Mouse (Mus musculus) thymus, postnatal 25 days (tissue): ENCODE measurements around the gene Ndufa4l2.

Experiments used
- DNase-seq: peaks from one replicate; pipeline ENCODE4 v3.0.0; 2022

The Ndufa4l2 gene

DNA sequence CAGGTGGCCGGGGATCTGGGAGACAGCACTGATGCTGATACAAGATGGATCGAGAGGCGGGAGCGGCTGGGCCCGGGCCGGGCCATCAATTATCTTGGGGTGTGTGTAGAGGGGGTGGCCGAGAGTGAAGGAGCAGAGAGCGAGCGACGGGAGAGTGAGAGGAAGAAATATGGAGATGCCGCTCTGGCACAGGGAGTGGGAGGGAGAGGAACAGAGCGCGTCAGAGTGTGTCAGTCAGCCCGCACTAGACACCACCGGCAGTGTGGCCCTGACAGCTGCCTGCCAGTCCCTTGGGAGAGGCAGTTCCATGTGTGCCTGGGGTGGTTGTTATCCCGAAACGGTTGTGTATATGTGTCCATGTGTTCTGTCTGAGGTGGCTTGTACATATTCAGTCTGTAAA is 12.7 kb downstream of the Ndufa4l2 start:
- no peak for DNase-seq

DNA sequence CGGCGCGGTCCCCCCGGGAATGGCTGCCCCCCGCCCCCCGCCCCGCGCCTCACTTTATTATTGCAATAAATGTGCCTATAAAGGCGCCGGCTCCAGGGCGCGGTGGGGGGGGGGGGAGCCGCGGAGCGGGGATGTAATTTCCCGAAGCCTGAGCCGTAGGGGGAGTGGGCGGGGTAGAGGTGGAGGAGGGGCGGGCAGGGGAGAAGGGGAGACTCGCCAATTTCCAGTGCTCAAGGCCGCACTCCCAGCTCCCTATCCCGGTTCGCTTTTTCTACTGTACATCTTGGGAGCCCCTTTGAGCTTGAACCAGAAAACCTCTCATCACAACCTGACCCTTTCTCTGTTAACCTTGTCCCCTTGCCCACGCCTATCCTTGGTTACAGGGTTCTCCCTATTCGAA is 16.2 kb downstream of the Ndufa4l2 start:
- no peak for DNase-seq

DNA sequence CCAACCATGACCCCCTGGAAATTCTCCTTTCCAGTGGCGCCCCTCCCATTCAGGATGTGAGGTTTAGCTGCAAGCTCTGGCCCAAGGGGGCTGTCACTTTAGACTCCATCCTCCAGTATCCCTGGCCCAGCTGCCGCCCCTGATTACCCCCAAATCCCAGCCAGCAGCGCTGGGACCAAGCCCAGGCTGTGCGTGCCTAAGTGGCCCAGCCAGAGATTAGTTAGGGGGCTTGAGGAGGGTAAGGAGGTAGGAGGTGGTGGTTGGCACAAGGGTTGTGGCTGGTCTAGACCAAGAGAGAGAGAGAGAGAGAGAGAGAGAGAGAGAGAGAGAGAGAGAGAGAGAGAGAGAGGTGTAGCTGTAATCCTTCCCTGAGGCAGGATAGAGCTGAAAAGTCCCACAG is 16.8 kb downstream of the Ndufa4l2 start:
- no peak for DNase-seq

DNA sequence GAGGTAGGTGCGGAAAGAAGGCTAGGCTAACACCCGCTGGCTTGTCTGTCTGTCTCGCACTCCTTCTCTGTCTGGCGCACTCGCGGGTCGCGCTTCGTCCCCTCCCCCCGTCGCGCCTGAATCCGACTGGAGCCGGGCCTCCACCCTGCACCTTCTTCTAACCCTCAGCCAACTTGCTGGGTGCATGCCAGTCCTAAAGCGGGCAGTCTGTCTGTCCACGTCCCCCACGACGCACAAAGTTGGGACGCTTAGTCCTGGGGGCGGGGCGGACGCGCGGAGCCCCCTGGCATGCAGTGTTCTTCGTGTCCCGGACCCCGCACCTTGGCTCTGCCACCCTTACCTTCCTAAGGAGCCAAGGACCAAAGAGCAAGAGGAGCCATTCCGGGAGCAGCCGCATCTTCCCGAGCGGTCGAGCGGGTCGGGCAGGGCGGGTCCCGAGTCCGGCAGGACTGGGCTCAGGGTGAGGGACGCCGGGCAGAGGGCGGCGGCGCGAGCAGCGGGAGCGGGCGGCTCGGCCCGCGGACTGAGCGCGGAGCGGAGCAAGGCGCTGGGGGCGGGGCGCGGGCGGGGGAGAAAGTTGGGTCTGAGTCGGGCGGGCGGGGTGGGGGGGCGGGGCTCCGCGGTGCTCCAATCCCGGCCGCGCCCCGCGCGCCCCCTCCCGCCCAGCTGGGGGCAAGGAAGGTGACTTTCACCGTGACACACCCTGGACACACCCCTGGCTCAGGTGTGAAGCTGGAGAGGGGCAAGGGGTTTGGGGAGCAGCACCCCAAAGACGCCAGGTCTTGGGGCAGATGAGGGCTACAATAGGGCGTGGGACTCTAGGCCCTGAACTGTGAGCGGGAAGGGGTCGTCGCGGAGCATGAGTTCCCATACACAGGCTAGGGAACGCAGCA is 19.5 kb downstream of the Ndufa4l2 start, which contains the start of gene Nxph4:
Gene Nxph4, minus strand, starts transcription at position 524 of the 893 bp plus-strand sequence.
- DNase-seq: no peak

DNA sequence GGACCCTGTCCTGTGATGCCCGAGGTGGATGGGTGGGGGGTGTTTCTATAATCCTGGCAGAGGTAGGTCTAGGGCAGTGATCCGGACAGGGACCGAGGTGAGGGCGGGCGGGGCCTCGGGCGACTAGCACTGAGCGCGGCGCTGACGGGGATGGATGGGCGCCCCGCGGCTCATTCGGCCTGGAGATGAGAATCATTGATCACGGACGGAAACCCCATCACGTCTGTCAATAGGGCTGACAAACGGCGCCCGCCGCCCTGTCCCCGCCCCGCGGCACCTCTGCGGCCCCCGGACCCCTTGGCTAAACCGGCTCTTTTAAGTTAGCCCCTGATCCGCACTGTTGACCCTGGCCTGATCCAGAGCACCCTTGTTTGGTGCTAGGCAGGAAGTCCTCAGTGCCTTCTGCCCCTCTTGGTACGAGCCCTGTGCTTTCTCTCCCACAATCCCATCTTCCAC is 20.2 kb downstream of the Ndufa4l2 start:
- DNase-seq: no peak

DNA sequence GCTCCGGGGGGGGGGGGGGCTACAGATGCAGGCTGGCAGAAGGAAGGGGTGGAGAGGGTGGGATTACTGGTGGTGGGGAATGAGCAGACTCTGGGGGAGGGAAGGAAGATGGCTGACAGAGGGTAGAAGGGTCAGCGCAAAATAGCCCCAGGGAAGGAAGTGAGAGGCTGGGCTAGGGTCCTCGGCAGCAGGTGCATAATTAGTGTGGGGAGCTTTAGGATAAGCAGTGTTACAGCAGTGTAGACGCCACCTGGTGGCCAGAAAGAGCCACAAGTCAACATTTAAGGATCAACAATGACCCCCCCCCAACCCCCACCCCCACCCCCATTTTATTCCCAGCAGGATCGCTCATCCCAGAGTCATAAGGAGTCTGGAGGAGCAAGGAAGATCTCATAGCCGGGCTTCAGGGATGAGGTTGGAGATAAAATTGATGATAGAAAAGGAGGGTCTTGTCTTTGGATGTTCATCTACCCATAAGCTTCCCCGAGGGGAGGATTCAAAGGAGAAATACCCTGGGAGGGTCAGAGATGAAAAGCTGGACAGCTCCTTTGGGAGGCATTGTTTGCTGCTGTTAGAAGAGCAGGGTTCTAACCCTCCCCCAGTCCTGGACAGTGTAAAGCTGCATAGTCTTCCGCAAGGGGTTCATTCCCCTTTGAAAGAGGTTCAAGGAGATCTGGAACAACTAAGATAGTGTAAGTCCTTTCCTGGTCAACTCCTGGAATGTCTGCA is 22.0 kb downstream of the Ndufa4l2 start:
- DNase-seq: peak; percentile 49

DNA sequence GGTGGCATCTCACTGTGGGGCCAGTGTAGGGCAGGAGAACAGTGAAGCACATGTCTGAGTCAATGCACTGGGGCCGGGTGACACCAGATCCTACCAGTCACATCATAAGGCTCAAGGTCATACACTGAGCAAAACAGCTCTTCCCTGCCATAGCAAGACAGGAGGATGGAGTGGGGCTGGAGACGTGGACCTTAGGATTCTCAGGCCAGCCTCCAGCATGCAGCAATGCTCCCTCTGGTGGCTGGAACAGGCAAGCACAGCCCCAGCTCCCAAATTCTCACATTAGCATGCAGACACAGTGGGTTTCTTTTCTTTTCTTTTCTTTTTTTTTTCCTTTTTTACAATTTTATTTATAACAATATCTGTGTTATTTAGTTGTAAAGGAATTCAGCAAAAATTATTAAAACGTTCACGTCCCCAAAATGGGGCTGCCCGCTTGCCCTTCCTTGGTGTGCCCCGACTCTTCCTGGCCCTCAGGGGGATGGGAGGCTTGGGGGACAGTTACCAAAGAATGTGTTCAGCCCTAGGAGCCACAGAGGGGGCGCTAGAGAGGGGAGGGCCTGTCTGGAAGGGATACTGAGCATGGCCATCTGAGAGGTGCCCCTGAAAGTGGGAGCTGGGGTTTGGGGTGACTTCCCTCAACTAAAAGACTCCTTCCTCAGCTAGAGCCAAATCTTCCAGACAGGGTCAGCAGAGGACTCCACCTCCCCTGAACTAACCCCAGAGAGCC is 23.3 kb downstream of the Ndufa4l2 start:
- peak; percentile 71 for DNase-seq

DNA sequence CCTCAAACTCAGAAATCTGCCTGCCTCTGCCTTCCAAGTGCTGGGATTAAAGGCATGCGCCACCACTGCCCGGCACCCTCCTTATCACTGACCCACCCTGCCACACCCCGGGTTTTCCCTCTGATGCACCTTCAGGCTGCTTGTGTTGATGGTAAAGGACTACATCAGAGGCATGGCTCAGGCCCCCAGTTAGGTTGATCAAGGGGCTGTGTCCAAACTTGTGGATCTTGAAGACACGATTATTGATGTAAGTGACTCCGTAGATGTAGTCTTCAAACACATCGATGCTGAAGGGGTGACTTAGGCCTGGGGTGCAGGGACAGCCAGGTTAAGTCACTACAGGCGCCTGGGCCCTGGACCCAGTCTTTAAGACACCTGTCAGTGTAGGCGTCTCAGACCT is 26.7 kb downstream of the Ndufa4l2 start:
- DNase-seq: no peak

DNA sequence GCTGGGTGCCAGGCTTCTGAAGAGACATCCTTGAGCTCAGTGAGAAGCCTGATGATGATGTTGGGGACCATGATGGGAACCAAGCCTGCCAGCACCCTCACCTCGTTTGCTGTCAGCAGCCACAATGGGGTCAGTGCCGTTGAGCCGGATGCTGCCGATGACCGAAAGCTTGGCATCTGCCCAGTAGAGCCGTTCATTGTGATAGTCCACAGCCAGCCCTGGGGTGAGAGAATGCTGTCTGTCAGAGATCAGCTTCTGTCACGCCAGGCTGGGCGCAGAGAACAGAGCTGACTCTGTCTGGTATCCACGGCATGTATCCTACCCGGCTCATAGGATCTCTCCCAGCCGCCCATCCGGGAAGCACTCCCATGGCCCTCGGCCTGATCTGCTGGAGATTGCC is 27.3 kb downstream of the Ndufa4l2 start:
- no peak for DNase-seq

DNA sequence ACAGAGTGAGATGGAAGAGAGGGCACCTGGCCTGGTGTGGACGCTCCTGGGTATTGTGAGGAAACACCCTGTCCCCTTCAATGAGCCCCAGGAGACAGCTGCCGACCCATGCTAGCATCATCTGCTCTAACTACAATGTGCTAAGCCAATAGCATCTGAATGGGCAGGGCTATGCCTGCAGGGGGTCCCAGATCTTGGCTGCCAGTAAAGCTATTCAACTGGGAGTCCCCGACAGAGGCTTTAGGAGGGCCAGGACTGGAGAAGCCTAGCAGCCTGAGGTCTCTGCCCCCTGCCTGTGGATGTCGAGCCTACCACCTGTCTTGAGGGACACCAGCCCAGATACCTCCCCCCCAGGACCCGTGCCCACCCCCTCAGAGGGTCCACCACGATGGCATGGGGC is 28.0 kb downstream of the Ndufa4l2 start:
- no peak for DNase-seq

DNA sequence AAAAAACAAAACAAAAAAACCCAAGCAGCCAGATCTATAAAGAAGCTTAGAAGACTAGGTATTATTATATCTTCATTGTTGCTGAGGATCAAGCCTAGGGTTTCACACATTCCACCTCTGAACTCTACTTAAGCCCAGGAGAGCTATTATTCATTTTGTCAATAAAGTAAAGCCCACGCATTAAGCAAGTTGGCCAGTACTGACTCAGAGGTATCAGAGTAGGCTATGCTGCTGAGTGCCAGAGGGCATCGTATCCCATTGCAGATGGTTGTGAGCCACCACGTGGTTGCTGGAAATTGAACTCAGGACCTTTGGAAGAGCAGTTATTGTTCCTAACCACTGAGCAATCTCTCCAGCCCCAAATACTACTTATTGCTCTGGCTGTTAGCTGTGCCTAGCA is 29.1 kb downstream of the Ndufa4l2 start:
- DNase-seq: no peak

DNA sequence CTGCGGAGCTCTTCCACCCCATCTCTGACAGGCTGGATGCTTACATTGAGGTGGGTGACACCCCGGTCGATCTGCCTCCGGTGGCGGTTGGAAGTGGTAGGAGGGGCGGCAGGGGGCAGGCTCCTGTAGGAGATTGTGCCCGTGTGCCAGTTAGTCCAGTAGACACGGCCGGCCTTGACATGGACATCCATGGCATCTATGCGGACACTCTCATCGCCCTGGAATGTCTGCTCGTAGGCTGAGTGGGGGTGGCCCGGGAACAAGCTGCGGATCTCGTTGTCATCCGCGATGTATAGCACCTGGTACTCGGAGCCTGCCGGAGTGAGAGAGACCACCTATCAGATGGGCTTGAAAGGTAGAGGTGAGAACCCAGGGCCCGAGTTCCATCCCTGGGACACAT is 29.6 kb downstream of the Ndufa4l2 start:
- no peak for DNase-seq

DNA sequence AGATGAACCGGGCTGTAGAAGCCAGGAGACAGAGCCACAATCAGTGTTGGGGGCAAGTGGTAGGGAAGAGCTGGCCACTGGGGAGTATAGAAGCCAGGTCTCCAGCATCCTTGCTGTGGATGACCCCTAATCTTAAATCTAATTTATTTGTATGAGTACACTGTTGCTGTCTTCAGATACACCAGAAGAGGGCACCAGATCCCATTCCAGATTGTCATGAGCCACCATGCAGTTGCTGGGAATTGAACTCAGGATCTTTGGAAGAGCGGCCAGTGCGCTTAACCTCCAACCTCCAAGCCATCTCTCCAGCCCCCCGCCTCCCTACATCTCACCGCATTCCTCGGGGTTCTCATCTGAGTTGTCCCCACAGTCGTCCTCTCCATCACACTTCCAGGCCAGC is 31.7 kb downstream of the Ndufa4l2 start:
- DNase-seq: no peak

DNA sequence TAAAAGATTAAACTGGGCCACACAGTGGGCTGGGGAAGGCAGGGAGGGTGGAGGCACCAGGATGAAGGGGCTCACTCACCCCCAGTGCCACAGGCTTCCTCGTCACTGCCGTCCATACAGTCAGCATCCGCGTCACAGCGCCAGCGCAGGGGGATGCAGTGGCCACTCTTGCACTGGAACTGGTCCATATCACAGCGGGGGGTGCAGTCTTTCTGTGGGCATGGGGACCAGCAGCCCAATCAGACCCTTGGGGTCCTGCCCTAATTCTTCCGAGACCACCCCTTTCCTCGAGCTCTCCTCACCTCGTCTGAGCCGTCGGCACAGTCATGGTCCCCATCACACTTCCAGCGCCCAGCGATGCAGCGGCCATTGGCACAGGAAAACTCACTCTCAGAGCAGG is 33.5 kb downstream of the Ndufa4l2 start:
- DNase-seq: no peak

DNA sequence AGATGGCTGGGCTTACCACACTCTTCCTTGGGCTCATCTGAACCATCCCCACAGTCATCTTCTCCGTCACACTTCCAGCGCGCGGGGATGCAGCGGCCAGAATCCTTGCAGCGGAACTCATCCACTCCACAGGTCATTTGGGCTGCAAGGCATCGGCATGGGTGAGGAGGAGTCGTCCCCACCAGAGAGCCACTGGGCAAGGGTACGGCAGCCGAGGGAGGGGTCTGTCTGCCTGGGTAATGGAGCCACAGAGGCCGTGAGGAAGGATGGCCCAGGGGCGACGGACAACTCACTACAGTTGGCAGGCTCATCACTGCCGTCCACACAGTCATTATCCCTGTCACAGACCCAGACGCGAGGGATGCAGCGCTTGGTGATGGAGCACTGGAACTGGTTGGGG is 35.1 kb downstream of the Ndufa4l2 start:
- no peak for DNase-seq

DNA sequence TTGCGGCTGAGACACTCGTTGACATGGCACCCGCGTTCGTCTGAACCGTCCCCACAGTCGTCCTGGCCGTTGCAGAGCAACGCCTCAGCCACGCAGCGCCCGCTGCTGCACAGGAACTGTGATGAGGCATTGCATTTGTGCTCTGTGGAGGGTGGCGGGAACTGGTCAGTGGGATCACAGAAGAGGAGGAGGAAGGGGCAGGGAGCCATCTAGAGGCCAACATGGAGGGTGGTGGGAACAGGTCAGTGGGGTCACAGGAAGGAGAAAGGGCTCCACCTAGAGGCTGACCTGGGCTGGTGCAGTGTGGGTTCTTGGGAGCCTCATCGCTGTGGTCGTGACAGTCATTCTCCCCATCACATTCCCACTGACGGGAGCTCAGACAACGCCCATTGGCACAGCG is 40.9 kb downstream of the Ndufa4l2 start:
- DNase-seq: peak; percentile 31

DNA sequence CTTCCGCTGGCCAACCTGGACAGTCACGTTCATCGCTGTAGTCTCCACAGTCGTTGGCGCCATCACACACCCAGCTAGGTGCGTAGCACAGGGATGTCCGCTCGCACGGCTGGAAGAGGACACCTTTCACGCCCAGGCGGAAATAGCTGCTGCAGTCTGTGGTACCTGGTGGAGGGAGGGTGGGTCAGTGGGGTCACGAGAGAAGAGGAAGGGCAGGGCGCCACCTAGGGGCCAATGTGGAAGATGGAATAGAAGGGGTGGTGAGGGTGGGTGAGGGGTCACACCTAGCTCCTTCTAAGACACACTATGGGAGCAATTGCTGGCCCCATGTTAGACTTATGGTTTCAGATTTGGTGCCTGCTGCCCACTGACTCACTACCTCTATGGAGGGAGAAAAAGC is 42.6 kb downstream of the Ndufa4l2 start:
- DNase-seq: no peak

DNA sequence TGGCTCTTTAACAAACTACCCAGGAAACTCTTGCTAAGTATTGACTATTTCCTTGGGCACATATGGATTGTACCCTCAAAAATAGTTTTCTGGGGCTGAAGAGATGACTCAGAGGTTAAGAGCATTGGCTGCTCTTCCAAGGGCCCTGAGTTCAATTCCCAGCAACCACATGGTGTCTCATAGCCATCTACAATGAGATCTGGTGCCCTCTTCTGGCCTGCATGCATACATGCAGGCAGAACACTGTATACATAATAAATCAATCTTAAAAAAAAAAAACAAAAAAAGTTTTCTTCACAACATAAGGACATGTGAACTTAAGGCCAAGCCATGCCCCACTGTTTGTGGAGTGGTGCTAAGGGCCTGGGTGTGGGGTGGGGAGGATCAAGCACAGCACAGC is 46.4 kb downstream of the Ndufa4l2 start:
- no peak for DNase-seq

DNA sequence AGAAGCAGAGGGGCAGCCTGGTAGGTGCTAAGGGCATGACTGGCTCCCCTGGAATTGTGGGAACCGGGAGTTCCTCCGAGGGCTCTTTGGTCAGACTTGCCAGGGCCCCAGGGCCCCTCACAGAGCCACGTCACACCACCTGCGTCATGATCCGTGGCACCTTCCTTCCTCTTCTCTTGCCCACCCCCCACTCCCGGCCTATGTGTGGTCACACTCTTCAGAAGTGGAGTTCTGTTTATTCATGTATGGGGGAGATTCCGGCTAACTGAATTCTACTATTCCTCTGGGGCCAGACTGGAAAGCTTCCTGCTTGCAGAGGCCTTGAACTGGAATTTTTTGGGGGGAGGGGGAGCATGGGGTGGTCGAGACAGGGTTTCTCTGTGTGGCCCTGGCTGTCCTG is 49.1 kb downstream of the Ndufa4l2 start:
- no peak for DNase-seq

DNA sequence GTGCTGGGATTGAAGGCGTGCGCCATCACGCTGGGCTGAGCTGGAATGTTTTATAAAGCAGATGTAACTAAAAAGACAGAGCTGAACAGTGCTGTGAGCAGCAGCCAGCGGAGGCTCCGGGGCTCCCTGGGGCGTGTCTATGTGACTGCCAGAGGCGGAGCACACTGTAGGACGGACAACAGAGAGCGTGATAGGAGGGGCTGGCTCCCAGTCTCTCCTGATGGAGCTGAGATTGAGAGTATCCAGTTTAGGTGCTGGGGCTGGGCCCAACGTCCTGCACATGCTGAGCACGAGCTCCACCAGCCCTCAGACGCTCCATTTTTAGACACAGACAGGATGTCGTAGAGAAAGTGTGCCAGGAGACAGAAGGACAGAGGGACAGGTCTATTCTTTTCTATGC is 49.5 kb downstream of the Ndufa4l2 start:
- DNase-seq: no peak
